Mouse (Mus musculus) midbrain, embryonic 16.5 days (tissue): Measurements from ENCODE around the gene Chit1. TPM values are rescaled to one million over a fixed set of nuclear protein-coding genes. Genes with fewer than 3 reads are reported as not detected.

Experiments used
- ATAC-seq: fragments of 200-750 bp; cut with Nextera tagmentation; 2 replicates; pipeline ENCODE4 v1.8.0; 2017; ENCODE audit warnings: moderate TSS enrichment
- H3K27ac ChIP-seq: fragments of 300-500 bp; sonication (generic); 2 replicates; pipeline ENCODE4 v1.5.1; 2014; ENCODE audit warnings: mild to moderate bottlenecking, low read length, mixed read lengths
- H3K27me3 ChIP-seq: fragments of 300-500 bp; sonication (generic); 2 replicates; pipeline ENCODE4 v1.6.1; 2014; ENCODE audit warnings: low read depth, low read length, mixed read lengths; ENCODE audit not compliant: control insufficient read depth, insufficient read depth
- H3K36me3 ChIP-seq: fragments of 300-500 bp; sonication (generic); 2 replicates; pipeline ENCODE4 v1.6.1; 2014; ENCODE audit warnings: mild to moderate bottlenecking, low read length, moderate library complexity, mixed read lengths; ENCODE audit not compliant: control insufficient read depth, insufficient read depth
- H3K4me1 ChIP-seq: fragments of 300-500 bp; sonication (generic); 2 replicates; pipeline ENCODE4 v1.6.1; 2014; ENCODE audit warnings: mild to moderate bottlenecking, low read length, mixed read lengths; ENCODE audit not compliant: control insufficient read depth, insufficient read depth
- H3K4me2 ChIP-seq: fragments of 300-500 bp; sonication (generic); 2 replicates; pipeline ENCODE4 v1.6.1; 2014; ENCODE audit warnings: mild to moderate bottlenecking, low read length, mixed read lengths
- H3K4me3 ChIP-seq: fragments of 300-500 bp; sonication (generic); 2 replicates; pipeline ENCODE4 v1.5.1; 2014; ENCODE audit warnings: low read depth, mild to moderate bottlenecking, low read length, moderate library complexity, mixed read lengths
- H3K9ac ChIP-seq: fragments of 300-500 bp; sonication (generic); 2 replicates; pipeline ENCODE4 v1.6.1; 2014; ENCODE audit warnings: low read depth, low read length, mixed read lengths
- H3K9me3 ChIP-seq: fragments of 300-500 bp; sonication (generic); replicated peaks from 2 replicates; pipeline ENCODE4 v1.6.1; 2014; ENCODE audit warnings: mild to moderate bottlenecking, low read length, mixed read lengths; ENCODE audit not compliant: control insufficient read depth, poor library complexity, severe bottlenecking
- WGBS: fragments of 180-500 bp; shearing (Covaris S2); extraction: QIAGEN DNeasy Blood & Tissue Kit; methylation state at CpG from one replicate; pipeline ENCODE4 v1.1.7; 2014; 5-methylcytosine and 5-hydroxymethylcytosine counted together
- polyA plus RNA-seq: library from polyadenylated mRNA; unstranded; fragments of >200 nt; fragmentation: Nextera tagmentation; extraction: Ambion mirVana; gene quantifications from 2 replicates; pipeline ENCODE4 v1.2.1, GENCODE M21; 2015

Chit1 gene
- polyA plus RNA-seq, 1 experiment from 2014 or later = 0.21 TPM

DNA sequence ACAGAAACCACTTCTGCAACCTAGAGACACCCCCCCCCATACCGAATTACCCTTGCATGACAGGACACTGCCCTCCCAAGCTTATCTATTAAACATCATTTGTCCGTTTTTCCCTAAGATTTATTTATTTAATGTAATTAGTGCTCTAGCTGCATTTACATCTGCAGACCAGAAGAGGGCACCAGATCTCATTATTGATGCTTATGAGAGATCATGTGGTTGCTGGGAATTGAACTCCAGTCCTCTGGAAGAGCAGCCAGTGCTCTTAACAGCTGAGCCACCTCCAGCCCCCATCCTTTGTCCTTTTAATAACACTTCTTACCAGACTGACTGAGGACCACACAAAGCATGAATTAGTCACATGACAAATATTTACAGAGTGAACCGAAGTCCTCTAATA is 43.6 kb downstream of the Chit1 start:
- no peak overlapping the region for H3K9ac ChIP-seq
- no peaks in the 10 kb centered on the region for H3K27me3 ChIP-seq
- H3K9me3 ChIP-seq = no peaks in the 10 kb centered on the region
- no peak overlapping the region for H3K4me3 ChIP-seq
- 60% methylated on average over 3 of the region's 3 CpGs for WGBS
- no peak overlapping the region for H3K27ac ChIP-seq
- no peak for ATAC-seq
- H3K36me3 ChIP-seq = no peaks in the 10 kb centered on the region
- H3K4me1 ChIP-seq = no peaks in the 10 kb centered on the region
- H3K4me2 ChIP-seq = no peak overlapping the region

DNA sequence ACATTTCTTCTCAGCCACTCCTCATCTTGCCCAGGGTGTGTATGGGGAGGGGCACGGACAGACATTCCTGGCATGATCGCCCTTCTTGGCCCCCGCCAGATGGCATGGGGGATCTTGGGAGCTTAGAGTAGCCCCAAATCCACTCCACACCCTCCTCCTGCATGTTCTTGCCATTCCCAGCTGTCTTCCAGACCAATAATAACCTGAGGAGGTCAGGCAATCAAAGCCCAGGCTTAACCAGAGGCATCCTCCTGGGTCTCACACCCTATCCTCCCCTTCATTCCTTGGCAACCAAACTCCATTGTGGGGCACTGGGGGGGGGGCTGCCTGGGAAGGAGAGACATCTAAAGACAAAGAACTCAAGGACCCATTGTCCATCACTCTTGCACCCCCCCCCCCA is 49.4 kb downstream of the Chit1 start:
- ATAC-seq = no peak
- Histone ChIP-seq H3K4me3 (no peak overlapping the region), H3K27ac (no peak overlapping the region), H3K4me2 (no peak overlapping the region), H3K27me3 (no peaks in the 10 kb centered on the region), H3K9ac (no peak overlapping the region), H3K36me3 (no peaks in the 10 kb centered on the region), H3K4me1 (no peaks in the 10 kb centered on the region), H3K9me3 (no peaks in the 10 kb centered on the region)
- 85% methylated on average over 3 of the region's 3 CpGs for WGBS

DNA sequence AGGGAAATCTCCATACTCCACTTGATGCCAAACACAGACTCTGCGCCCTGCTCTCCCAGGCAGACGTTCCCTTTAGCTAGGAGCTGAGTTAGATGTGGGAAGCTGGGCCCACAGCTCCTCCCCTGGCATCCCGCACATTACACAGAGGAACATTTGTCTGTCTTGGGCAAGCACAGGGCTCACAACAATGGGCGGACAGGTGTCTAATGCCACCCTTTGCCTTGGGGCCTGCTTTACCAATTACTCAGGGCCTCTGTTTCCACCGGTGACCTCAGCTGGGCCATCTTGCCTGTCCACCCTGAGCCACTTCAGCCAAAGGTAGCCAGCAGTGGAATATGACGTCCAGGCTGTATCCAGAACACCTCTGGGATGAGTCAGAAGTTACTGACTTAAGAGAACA is 50.4 kb downstream of the Chit1 start:
- H3K4me2 ChIP-seq = no peak overlapping the region
- no peaks in the 10 kb centered on the region for H3K36me3 ChIP-seq
- no peaks in the 10 kb centered on the region for H3K27me3 ChIP-seq
- no peaks in the 10 kb centered on the region for H3K9me3 ChIP-seq
- WGBS = 77% methylated on average over 6 of the region's 6 CpGs
- H3K9ac ChIP-seq = no peak overlapping the region
- ATAC-seq = no peak
- no peak overlapping the region for H3K27ac ChIP-seq
- no peak overlapping the region for H3K4me3 ChIP-seq
- H3K4me1 ChIP-seq = no peaks in the 10 kb centered on the region

DNA sequence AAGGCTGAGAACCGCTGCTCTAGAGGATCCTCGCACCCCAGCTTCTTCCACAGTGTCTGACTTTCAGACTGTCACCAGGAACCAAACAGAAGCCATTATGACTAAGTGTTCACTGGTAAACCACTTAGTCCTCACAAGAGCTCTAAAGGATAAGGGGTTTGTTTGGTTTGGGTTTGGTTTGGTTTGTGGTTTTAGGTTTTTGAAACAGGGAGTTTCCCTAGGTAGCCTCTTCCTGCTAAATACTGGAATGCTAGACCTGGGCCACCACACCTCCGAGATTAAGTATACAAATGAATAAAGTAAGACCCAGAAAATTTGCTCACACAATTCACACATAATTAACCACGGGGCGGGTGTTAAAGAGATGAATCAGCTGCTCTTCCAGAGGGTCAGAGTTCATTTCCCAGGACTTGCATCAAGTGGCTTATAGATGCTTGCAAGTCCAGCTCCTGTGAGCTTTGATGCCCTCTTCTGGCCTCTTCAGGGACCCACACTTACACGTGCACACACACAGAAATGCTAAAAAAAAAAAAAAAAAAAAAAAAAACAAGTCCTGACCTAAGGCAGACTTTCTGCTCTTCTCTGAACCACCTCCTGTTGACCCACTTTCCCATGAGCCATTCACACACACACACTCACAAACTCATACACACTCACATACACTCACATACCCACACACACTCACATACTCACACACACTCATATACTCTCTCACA is 51.6 kb downstream of the Chit1 start:
- Histone ChIP-seq H3K27me3 (no peaks in the 10 kb centered on the region), H3K9ac (no peak overlapping the region), H3K4me1 (no peaks in the 10 kb centered on the region), H3K4me2 (no peak overlapping the region), H3K27ac (no peak overlapping the region), H3K36me3 (no peaks in the 10 kb centered on the region), H3K4me3 (no peak overlapping the region), H3K9me3 (no peaks in the 10 kb centered on the region)
- no peak for ATAC-seq
- 88% methylated on average over 6 of the region's 6 CpGs for WGBS

DNA sequence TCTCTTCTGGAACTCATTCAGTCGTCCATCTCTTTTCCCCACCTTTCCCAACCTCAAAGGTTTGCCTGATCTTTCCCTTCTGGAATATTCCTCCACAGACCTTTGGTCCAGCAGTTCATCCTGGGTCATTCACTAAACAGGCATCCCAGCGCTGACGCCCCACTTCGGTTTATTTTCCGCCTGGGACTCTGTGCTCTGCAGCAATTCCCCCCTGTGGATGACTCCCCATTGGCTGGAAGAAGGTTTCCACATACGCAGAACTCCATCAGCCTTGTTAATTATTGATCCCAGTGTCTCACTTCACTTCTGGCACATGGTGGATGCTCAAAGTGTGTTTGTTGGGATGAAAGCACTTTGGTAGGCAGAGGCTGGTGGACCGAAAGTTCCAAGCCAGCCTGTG is 52.4 kb downstream of the Chit1 start:
- Histone ChIP-seq H3K36me3 (no peaks in the 10 kb centered on the region), H3K4me3 (no peak overlapping the region), H3K9ac (no peak overlapping the region), H3K4me1 (no peaks in the 10 kb centered on the region), H3K27me3 (no peaks in the 10 kb centered on the region), H3K4me2 (no peak overlapping the region), H3K27ac (no peak overlapping the region), H3K9me3 (no peaks in the 10 kb centered on the region)
- 87% methylated on average over 7 of the region's 7 CpGs for WGBS
- ATAC-seq = no peak

DNA sequence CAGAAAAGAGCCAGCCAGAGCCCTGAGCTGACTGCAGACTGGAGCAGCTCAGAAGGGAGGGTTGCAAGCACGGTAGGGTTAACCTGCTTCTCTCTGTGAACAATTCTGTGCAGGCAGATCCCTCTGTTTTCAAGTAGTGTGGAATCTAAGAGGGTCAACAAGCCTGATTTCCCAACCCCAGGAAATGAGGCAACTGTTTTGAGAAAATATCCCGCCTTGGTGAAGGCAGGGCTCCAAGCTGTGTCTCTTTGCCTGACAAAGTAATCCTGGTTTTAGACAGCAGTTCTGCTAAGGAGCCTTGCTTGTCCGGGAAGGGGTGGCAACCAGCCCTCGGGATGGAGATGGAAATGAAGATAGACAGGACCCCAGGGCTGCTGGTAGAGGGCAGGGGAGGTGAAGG is 53.4 kb downstream of the Chit1 start:
- H3K27ac ChIP-seq = no peak overlapping the region
- WGBS = 60% methylated on average over 4 of the region's 4 CpGs
- no peak for ATAC-seq
- H3K4me1 ChIP-seq = no peaks in the 10 kb centered on the region
- no peak overlapping the region for H3K4me3 ChIP-seq
- no peaks in the 10 kb centered on the region for H3K36me3 ChIP-seq
- H3K9ac ChIP-seq = no peak overlapping the region
- H3K27me3 ChIP-seq = no peaks in the 10 kb centered on the region
- H3K9me3 ChIP-seq = no peaks in the 10 kb centered on the region
- no peak overlapping the region for H3K4me2 ChIP-seq

DNA sequence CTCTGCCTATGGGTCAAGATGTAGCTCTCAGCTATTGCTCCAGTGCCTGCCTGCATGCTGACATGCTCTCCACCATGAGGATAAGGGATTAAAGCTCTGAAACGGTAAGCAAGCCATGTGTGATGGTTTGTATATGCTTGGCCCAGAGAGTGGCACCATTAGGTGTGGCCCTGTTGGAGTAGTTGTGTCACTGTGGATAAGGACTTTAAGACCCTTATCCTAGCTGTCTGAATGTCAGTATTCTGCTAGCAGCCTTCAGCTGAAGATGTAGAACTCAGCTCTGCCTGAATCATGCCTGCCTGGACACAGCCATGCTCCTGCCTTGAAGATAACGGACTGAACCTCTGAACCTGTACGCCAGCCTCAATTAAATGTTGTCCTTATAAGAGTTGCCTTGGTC is 55.5 kb downstream of the Chit1 start:
- 93% methylated on average over 3 of the region's 3 CpGs for WGBS
- no peak for ATAC-seq
- H3K4me3 ChIP-seq = no peak overlapping the region

DNA sequence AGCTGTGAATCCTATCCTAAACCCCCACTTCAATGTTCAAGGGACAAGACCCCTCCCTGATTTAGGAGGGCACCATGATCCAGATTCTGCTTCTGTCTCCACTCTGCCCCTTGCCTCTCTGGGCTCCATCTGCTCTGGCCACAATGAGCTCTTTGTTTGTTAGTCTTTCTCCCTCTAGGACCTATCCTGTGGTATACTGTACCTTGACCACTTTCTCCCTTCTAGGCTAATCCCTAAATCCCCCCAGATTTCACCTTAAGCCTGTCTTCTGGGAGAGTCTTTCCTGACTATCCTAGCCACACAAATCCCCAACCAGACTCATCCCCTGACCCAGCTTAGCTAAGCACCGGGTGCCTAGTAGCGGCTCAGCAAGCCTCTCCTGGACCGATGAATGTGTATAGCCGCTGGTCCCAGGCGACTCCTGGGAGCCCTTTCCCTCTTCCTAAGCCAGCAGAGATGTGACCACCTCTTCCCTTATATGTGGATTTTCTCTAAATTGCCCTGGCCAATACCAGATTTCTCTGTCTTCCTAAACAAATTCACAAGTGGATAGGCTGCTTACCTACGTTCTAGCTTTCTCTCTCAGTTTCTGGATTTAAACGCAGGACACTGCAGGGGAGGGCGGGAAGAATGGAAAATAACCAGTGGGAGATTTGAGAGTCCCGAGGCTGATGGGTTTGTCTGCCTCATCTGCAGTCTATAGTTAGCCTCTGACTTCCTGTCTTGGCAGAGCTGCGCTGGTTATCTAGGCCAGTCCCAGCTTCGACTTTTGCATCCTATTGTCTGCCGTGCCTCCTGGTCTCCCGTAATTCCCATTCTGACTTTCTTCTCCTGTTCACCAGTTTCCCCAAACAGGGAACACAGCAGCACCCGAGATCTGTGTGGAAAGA is 56.6 kb downstream of the Chit1 start:
- Histone ChIP-seq H3K4me3 (no peak overlapping the region), H3K9me3 (no peaks in the 10 kb centered on the region), H3K9ac (no peak overlapping the region), H3K36me3 (no peaks in the 10 kb centered on the region), H3K27ac (no peak overlapping the region), H3K4me1 (no peaks in the 10 kb centered on the region), H3K4me2 (no peak overlapping the region), H3K27me3 (no peaks in the 10 kb centered on the region)
- no peak for ATAC-seq
- 45% methylated on average over 14 of the region's 14 CpGs for WGBS

More for the DNA sequence above, 55.5 kb downstream of the Chit1 start:
- Histone ChIP-seq H3K36me3 (no peaks in the 10 kb centered on the region), H3K4me1 (no peaks in the 10 kb centered on the region), H3K27ac (no peak overlapping the region), H3K9ac (no peak overlapping the region), H3K4me2 (no peak overlapping the region), H3K9me3 (no peaks in the 10 kb centered on the region), H3K27me3 (no peaks in the 10 kb centered on the region)

DNA sequence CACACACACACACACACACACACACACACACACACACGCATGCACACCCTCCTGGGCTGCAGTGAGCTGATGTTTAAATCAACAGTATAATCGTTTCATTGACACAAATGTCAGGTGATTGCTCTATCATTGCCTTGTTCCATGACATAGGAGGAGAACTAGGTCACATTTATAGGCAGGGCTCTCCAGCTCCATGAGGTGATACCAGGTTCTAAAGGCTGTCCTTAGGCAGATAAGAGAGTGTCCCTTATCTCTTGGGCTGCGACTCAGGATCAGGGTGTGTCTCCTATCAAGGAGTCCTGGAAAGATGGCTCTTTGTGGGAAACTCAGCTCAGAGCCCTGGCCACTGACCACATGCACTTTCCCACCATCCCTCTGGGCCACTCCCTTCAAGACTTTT is 57.5 kb downstream of the Chit1 start:
- Histone ChIP-seq H3K4me2 (no peak overlapping the region), H3K9ac (no peak overlapping the region), H3K36me3 (no peaks in the 10 kb centered on the region), H3K27me3 (no peaks in the 10 kb centered on the region), H3K4me3 (no peak overlapping the region), H3K27ac (no peak overlapping the region), H3K4me1 (no peaks in the 10 kb centered on the region), H3K9me3 (no peaks in the 10 kb centered on the region)
- WGBS = 89% methylated on average over 3 of the region's 3 CpGs
- no peak for ATAC-seq
